Mouse (Mus musculus): Measurements from ENCODE around the gene Dennd1a.

Dennd1a gene

DNA sequence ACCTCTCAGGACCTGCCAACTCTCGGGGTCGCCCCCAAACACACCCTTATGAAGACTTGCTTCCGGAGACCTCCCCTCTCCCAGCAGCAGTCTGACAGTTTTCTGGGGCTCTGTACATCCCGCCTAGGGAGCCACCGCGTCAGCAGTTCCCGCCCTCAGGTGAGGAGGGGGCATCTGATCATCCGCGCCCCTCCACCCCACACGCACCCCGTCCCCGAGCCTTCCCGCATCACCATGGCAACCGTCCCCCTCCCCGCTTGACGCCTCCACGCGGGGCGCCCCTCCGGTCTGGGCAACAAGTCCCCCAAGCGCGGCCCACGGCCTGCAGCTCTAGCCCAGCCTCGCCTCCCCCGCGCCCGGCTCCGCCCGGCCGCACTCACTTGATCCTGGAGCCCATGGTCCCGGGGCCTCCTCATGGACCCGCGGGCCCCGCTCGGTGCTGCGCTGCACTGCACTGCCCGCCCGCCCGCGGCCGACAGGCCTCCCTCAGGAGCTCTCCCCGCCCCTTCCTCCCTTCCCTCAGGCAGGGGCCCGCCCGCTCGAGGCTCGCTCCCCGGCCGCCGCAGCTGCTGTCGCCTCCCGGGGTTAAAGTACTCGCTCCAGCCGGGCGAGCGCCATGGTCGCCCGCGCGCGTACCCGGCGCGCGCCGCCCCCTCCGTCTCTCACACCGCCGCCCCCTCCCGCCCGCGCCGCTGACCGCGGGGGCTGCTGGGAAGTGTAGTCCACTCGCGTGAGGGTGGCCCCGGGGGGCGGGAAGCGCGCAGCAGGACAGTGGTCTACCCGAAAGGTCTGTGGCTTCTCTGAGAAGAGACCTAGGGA, at the start of gene Dennd1a:
Dennd1a (minus strand) TSS at position 658 of the 819 bp plus-strand sequence.
- peak; percentile 89 for DNase-seq (ENCODE audit: low spot score)

DNA sequence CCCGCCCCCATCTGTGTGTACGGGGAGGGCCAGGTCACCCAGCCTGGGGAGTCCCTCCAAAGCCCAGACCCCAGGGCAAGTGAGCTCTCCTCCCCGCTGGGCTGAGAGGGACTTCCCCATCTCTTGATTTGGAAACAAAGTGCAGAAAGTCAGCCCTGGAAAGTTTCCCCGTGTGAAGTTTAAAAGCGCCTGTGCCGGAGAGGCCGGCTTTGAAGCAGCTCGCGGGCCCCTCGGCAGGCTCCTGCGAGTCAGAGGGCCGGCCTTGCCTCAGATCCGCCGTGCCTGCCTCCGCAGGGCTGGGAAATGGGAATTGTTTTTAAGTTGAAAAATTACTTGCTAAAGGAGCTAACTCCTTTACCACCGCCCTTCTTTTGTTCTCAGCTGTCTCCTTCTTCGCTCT, 49.4 kb upstream of the Dennd1a start:
- no peak for DNase-seq (ENCODE audit: low spot score)

DNA sequence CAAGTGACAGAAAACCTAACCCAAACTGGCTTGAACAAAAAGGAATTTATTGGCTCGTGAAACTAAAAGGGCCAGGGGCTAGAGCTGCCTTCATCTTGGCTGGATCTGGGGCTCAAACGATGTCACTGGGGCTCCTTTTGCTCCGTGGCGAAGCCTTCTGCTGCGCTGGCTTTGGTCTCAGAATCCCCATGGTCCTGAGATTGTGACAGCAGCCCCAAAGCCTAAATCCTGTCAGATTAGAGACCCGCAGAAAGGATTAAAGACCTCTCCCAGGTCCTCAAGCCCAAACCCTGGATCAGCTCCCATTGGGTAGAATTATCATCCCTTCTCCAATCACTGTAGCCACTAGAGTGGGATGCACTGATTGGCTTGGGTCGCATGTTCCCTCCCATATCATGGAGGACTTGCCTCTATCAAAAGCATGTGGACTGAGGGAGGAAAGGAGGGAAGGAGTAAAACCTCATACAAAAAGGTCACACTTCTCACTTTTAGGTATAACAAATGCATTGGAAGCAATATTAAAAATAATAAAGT, 46.5 kb upstream of the Dennd1a start:
- DNase-seq (ENCODE audit: low spot score) = no peak

GRCm38 (mm10) chr2:38326671-38327070, 39.5 kb upstream of the Dennd1a start:
- DNase-seq (ENCODE audit: low spot score) = no peak

DNA sequence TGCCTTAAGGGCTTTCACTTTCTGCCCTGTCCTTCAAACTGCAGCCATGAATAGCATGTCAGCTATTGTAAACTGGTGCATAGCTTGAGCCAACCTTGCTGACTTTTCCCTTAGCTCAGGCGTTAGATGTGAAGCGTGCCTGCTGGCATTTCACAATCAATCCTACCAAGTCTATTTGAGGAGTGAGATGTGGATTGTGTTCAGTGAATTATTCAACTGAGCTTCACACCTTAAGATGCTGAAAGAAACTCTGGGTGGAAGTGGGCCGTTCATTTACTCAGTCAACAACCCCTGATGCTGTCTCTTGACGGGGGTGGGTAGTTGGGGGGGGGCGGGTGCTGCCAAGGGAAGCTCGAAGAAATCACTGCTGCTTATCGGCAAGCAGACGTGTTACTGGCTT, 36.2 kb upstream of the Dennd1a start:
- DNase-seq (ENCODE audit: low spot score) = no peak

DNA sequence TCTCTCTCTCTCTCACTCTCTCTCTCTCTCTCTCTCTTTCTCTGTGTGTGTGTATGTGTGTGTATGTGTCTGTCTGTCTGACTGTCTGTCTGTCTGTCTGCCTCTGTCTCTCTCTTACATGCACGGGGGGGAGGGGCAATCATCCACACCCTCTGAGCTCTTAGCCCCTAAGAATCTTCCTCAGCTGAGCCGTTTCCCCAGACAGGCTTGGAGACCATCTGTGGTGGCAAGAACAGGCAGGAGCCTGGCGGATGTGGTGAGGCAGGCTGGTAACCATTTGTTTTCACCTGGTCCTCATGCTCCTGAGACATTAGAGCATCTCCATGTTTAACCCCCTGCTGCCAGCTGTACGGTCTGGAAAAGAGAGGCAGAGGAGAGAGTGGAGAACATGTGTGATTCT, 33.7 kb upstream of the Dennd1a start:
- no peak for DNase-seq (ENCODE audit: low spot score)

DNA sequence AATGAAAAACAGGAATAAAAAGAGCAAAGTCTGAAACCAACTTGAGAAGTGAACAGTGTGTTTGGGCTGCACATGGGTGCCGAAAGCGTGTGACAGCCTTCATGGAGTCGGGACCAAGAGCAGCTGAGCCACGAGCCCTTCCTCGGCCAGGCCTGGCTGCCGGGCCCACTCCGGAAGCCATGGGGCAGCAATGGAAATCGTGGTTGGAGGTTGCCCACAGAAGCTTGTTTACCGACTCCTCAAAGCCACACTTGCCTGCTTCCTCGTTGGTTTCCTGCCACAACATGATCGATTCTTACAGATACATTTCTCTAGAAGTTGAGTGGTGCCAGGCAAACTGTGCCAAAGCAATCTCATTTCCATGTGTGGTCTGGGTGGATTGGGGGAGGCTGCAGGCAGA, 31.9 kb upstream of the Dennd1a start:
- DNase-seq (ENCODE audit: low spot score) = no peak

- no peak for DNase-seq (ENCODE audit: low spot score)
Measured at GRCm38 (mm10) chr2:38313399-38313798, 26.2 kb upstream of the Dennd1a start.

- no peak for DNase-seq (ENCODE audit: low spot score)
Measured at GRCm38 (mm10) chr2:38312921-38313320, 25.7 kb upstream of the Dennd1a start.

- DNase-seq (ENCODE audit: low spot score) = no peak
Measured at GRCm38 (mm10) chr2:38305152-38305551, 18.0 kb upstream of the Dennd1a start.

- no peak for DNase-seq (ENCODE audit: low spot score)
Measured at GRCm38 (mm10) chr2:38300941-38301340, 13.8 kb upstream of the Dennd1a start.

GRCm38 (mm10) chr2:38295939-38296338, 8.7 kb upstream of the Dennd1a start:
- no peak for DNase-seq (ENCODE audit: low spot score)

- no peak for DNase-seq (ENCODE audit: low spot score)
Measured at GRCm38 (mm10) chr2:38291526-38291925, 4.3 kb upstream of the Dennd1a start.

DNA sequence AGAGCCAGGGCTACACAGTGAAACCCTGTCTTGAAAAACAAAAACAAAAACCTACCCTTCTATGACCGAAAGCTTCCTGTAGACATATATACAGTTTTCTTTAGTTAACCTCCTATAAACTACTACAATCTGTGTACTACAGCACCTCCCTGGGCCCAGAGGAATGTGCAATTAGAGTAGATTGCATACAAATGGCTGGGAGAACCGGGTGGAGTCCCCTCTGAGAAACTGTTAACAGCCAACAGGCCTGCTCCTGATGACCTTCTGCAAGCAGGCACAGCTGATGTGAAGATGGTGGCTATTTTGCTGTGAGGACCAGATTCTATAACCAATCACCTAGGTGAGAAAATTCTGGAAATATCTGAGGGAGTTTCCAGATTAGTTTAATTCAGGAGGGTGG, 1.0 kb upstream of the Dennd1a start:
- DNase-seq (ENCODE audit: low spot score) = no peak

- DNase-seq (ENCODE audit: low spot score) = no peak
Measured at GRCm38 (mm10) chr2:38286433-38286732, 807 bp downstream of the Dennd1a start.

DNA sequence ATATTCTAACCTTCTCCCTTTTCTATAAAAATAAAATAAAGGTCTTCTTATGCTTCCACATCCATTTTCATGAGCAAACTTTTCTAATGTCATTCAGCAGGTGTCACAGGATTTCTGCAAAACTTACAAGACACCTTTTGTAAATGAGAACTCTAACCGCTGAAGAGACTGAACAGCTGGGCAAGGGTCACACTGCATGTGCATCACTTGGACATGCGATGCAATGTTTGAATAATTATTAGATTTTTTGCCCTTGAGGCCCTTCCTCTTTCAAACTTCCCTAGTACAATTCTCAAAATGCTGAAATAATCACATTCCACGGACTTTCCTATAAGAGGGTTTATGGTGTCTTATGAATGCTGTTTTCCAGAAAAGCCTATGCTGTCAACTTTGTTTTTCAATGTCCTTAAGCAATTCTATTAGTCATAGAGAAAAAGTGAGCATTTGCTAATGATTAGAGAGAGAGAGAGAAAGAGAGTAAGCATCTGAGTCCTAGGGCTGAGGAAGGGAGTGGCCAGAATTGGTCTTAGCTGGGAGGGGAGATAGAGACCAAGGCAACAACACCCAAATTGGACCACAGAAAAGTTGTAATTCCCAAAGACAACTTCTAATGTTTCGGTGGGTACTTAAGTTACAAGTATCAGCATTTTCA, 1.3 kb downstream of the Dennd1a start:
- no peak for DNase-seq (ENCODE audit: low spot score)

GRCm38 (mm10) chr2:38283961-38284360, 3.2 kb downstream of the Dennd1a start:
- DNase-seq (ENCODE audit: low spot score) = no peak

DNA sequence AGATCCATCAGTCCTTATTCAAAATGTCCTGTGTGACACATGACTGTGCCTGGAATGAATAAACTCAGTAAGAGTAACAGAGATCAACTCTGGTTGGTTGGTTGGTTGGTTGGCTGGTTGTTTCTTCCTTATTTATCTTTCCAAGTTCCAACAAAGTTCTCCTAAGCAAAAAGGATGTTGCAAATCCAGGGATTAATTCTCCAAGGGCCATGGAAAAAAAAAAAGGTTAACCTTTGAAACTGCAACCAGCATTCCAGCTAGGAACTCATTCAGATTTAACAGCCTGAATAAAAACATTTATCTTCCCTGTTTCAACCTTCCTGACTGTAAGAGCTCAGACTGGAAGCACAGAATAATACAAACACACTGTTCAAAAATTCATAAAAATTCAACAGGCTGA, 6.8 kb downstream of the Dennd1a start:
- DNase-seq (ENCODE audit: low spot score) = no peak

GRCm38 (mm10) chr2:38274973-38275372, 12.2 kb downstream of the Dennd1a start:
- no peak for DNase-seq (ENCODE audit: low spot score)

DNA sequence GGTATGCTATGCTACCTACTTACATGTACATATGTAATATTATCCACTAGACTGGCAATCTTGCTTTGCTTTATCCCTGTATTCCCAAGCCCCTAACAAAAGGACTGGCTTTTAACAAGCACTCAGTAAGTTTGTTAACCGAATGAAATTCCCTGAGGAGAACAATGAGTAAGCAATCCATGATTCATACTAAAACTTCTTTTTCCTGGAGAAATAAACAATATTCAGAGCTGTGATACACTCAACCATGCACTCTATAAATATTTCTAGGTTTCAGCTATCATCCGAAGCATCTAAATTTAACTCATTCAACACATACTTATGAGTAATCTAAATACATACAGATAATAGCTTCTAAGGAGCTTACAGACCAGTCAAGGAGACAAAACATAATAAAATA, 23.5 kb downstream of the Dennd1a start:
- DNase-seq (ENCODE audit: low spot score) = no peak

- no peak for DNase-seq (ENCODE audit: low spot score)
Measured at GRCm38 (mm10) chr2:38259052-38259451, 28.1 kb downstream of the Dennd1a start.

GRCm38 (mm10) chr2:38237616-38238015, 49.6 kb downstream of the Dennd1a start:
- no peak for DNase-seq (ENCODE audit: low spot score)

- no peak for DNase-seq (ENCODE audit: low spot score)
Measured at GRCm38 (mm10) chr2:38235593-38235992, 51.6 kb downstream of the Dennd1a start.

GRCm38 (mm10) chr2:38229882-38230281, 57.3 kb downstream of the Dennd1a start:
- DNase-seq (ENCODE audit: low spot score) = no peak

Measured in ovary, postnatal 36 days (tissue).